Mouse (Mus musculus) bone marrow, adult 2 months (tissue): Measurements from ENCODE around the gene Eci3.

Experiments
- CTCF ChIP-seq: fragments of 200-500 bp; IDR thresholded peaks from 2 replicates; pipeline ENCODE4 v1.5.1; 2011; ENCODE audit warnings: low read length, control low read depth; ENCODE audit not compliant: control insufficient read depth, insufficient read depth
- POLR2A ChIP-seq: fragments of 200-500 bp; IDR thresholded peaks from 2 replicates; pipeline ENCODE4 v1.6.1; 2011; ENCODE audit warnings: low read depth, mild to moderate bottlenecking, control low read depth, low read length, borderline replicate concordance; ENCODE audit not compliant: control insufficient read depth

DNA sequence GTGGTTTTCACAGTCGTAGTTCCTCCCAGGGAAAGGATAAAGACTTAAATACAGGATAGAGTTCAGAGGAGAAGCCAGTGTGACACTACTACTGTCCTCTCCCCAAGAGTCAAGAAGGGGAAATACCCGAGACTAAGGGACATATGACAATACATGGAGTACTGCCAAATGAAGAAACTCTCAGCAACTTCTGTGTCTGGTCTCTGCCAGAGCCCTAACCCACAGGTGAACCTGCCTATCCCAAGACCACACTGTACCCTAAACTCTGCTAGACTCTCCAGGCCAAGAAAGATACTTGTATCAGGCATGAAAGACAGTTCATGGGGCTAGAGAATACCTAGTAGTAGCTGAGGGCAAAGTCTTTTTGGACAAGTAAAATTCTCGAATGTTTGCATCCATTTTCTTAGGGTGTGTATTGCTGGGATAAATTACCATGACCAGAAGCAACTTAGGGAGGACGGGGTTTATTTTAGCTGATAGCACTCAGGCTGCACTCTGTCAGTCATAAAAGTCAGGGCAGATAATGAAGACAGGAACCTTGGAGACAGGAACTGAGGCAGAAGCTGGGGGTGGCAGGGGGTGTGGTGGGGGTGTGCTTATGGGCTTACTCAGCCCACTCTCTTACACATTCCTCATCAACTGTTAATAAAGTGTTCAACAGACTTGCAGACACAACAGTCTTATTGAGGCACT, 28.1 kb upstream of the Eci3 start:
- TF ChIP-seq POLR2A (no peak), CTCF (no peak)
